Mouse (Mus musculus): Measurements from ENCODE around the gene Olfr827. TPM values are rescaled to one million over a fixed set of nuclear protein-coding genes. Genes with fewer than 3 reads are reported as not detected.

Gene Olfr827
- polyA plus RNA-seq, 1 experiment = not detected

- no peak for TF ChIP-seq POLR2A (IDR thresholded peaks at IDR 0.05; ENCODE audit: borderline replicate concordance, extremely low read depth, insufficient read depth, insufficient read length, poor library complexity, severe bottlenecking)
- no peak for TF ChIP-seq CTCF (IDR thresholded peaks at IDR 0.05; ENCODE audit: borderline replicate concordance, extremely low read depth, insufficient read depth, insufficient read length)
These were observed 47.5 kb downstream of the Olfr827 start, which contains the start of gene Olfr825 for GRCm38 (mm10) chr10:130166666-130167065. TSS of gene Olfr825 (minus strand) at chr10:130166766.

DNA sequence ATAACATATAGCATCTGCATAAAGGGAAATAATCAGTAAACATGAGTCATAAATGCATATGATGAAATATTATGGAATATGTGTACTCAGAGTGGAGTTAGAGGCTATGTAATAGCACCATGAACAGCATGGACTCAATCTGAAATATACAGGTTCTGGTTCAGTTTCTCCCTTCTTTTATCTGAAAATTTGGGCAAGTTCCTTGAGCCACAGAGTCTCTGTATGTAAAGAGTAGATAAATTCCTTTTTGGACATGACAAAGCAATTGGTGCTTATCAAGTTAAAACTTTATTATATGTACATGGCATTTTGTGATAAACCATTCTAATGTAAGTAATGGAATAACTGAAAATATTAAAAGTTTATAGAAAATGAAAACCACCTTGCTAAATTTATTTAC lies 49.0 kb downstream of the Olfr827 start:
- DNase-seq (ENCODE audit: low read depth) = no peak
- TF ChIP-seq POLR2A (IDR thresholded peaks at IDR 0.05; ENCODE audit: borderline replicate concordance, extremely low read depth, insufficient read depth, insufficient read length, poor library complexity, severe bottlenecking) (no peak), CTCF (IDR thresholded peaks at IDR 0.05; ENCODE audit: borderline replicate concordance, extremely low read depth, insufficient read depth, insufficient read length) (no peak)

More at GRCm38 (mm10) chr10:130166666-130167065, 47.5 kb downstream of the Olfr827 start, which contains the start of gene Olfr825:
- DNase-seq (ENCODE audit: low read depth) = no peak

Other genes starting within 250 kb of the Olfr827 start
- gene Olfr819, start 247.1 kb downstream of the Olfr827 start, polyA plus RNA-seq (2012; rRNA removed) = not detected in 2 replicates
- not detected in 2 replicates for gene Olfr247, start 238.3 kb downstream of the Olfr827 start, polyA plus RNA-seq (2012; rRNA removed)
- gene Gm10310, start 229.3 kb downstream of the Olfr827 start, polyA plus RNA-seq (2012; rRNA removed) = not detected in 2 replicates
- not detected in 2 replicates for gene Olfr820, start 201.8 kb downstream of the Olfr827 start, polyA plus RNA-seq (2012; rRNA removed)
- not detected in 2 replicates for gene Olfr821, start 184.1 kb downstream of the Olfr827 start, polyA plus RNA-seq (2012; rRNA removed)
- not detected in 2 replicates for gene Olfr822, start 143.2 kb downstream of the Olfr827 start, polyA plus RNA-seq (2012; rRNA removed)
- not detected in 2 replicates for gene Olfr823, start 99.0 kb downstream of the Olfr827 start, polyA plus RNA-seq (2012; rRNA removed)
- not detected in 2 replicates for gene Olfr824, start 84.4 kb downstream of the Olfr827 start, polyA plus RNA-seq (2012; rRNA removed)
- gene Olfr825, start 47.6 kb downstream of the Olfr827 start, polyA plus RNA-seq (2012; rRNA removed) = not detected in 2 replicates
- not detected in 2 replicates for gene Olfr826, start 30.2 kb downstream of the Olfr827 start, polyA plus RNA-seq (2012; rRNA removed)
- 2.0 and 2.5 TPM in 2 replicates for gene Neurod4, start 65.8 kb upstream of the Olfr827 start, polyA plus RNA-seq (2012; rRNA removed)
- gene Tespa1, start 108.5 kb upstream of the Olfr827 start, polyA plus RNA-seq (2012; rRNA removed) = 0.16 TPM in 1 of 2 replicates, not detected in the other
- 0.03 TPM in 2 replicates for gene Vmn2r84, start 179.9 kb upstream of the Olfr827 start, polyA plus RNA-seq (2012; rRNA removed)
- 0.04 TPM in 2 replicates for gene Vmn2r85, start 215.3 kb upstream of the Olfr827 start, polyA plus RNA-seq (2012; rRNA removed)
- 0.04 and 0.08 TPM in 2 replicates for gene Vmn2r86, start 241.6 kb upstream of the Olfr827 start, polyA plus RNA-seq (2012; rRNA removed)